Mouse (Mus musculus) heart, postnatal 25 days (tissue): ENCODE data around the gene Cdkn2d. TPM values are rescaled to one million over a fixed set of nuclear protein-coding genes. Genes with fewer than 3 reads are reported as not detected.
"Not testable (repeated sequence)": the region's sequence is repeated elsewhere in the genome, so short reads cannot be mapped to it uniquely, and the experiment has no call there.

Experiments used
- DNase-seq: peaks from one replicate; pipeline ENCODE4 v3.0.0; 2022; ENCODE audit warnings: low spot score
- intact Hi-C: fragments of 180-260 bp; cut with DNase I; formaldehyde crosslinking; loops from one replicate; pipeline ENCODE4 v1.15.1; 2025
- total RNA-seq, 2 experiments: library from RNA; stranded (reverse); gene quantifications; 2 replicates each; pipeline ENCODE4 v1.2.3; 2021

Gene Cdkn2d
- total RNA-seq, 2 experiments from 2014 or later = 15.1 to 16.8 TPM

- DNase-seq = no peak
- intact Hi-C loops = no loop called here
These were observed 7.6 kb downstream of the Cdkn2d start for GRCm38 (mm10) chr9:21283591-21283990.

DNA sequence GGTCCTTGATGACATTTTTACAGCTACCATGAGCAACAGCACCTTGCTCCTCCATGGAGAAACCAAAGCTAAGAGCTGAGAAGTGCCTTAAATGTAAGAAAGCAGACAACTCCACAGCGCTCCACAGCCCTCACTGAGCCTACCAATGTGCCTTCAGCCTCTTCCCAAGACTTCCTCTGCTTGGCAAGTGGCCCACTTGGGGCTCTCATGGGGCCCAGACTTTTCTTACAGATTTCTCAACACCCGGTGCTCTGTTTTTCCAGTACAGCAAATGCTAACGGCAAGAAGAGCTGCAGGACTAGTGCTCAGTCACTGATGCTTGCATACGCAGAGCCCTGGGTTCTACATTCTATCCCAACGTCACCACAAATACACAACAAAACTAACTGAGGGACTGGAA, 13.4 kb downstream of the Cdkn2d start:
- no peak for DNase-seq
- intact Hi-C loops = no loop called here

- DNase-seq = no peak
- intact Hi-C loops = no loop called here
These were observed 14.9 kb downstream of the Cdkn2d start for GRCm38 (mm10) chr9:21276307-21276706.

DNA sequence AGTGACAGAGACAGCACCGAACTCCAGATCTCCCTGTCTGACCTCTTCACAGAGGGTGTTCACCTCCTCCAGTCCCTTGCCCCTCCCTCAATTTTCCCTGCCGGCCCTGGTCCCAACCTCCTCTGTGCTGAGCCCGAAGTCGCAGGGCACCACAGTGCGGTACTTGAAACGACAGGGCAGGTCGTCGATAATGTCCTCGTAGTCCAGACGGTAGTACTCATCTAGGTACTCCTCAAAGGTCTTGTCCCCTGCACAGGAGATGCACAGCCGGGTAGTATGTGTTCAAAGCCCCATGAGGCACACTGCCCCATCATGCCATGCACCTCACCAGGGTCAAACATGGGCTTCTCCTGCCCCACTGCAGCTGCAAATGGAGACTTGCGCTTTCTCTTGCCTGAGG, 15.5 kb downstream of the Cdkn2d start:
- no peak for DNase-seq
- intact Hi-C loops = no loop called here

GRCm38 (mm10) chr9:21275013-21275710, 16.0 kb downstream of the Cdkn2d start:
- DNase-seq = no peak
- intact Hi-C loops = no loop called here

DNA sequence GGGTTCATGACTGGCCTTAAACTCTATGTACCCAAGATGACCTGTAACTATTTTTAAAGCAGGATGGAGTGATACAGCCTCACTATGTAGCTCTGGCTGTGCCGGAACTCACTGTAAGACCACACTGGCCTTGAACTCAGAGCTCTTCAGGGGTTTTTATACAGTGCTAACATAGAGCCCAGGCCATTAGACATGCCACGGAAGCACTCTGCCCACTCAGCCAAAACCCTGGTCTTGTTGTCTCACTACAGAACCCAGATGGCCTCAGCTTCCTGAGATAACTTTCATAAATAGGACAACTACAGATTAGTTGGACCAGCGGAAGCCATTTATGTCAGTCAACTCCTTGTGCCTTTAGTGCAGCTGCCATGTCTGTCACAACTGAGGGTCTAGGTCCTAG, 16.9 kb downstream of the Cdkn2d start:
- intact Hi-C loops = no loop called here
- DNase-seq = no peak

- intact Hi-C loops = no loop called here
- no peak for DNase-seq
These were observed 17.5 kb downstream of the Cdkn2d start for GRCm38 (mm10) chr9:21273520-21274228.

- DNase-seq = no peak
- intact Hi-C loops = no loop called here
These were observed 18.1 kb downstream of the Cdkn2d start for GRCm38 (mm10) chr9:21273094-21273493.

GRCm38 (mm10) chr9:21272391-21272790, 18.8 kb downstream of the Cdkn2d start:
- no peak for DNase-seq
- intact Hi-C loops = no loop called here

DNA sequence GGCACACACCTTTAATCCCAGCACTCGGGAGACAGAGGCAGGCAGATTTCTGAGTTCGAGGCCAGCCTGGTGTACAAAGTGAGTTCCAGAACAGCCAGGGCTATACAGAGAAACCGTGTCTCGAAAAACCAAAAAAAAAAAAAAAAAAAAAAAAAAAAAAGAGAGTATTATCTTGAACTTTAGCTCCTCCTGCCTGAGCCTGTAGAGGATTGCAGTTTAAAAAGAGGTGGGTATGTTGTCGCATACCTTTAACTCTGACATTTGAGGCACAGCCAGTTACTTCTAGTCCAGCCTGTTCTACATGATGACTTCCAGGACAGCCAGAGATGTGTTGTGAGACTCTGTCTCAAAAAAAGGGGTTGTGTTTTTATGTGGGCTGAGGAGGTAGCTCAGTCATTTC, 21.6 kb downstream of the Cdkn2d start:
- intact Hi-C loops = not testable (repeated sequence)

DNA sequence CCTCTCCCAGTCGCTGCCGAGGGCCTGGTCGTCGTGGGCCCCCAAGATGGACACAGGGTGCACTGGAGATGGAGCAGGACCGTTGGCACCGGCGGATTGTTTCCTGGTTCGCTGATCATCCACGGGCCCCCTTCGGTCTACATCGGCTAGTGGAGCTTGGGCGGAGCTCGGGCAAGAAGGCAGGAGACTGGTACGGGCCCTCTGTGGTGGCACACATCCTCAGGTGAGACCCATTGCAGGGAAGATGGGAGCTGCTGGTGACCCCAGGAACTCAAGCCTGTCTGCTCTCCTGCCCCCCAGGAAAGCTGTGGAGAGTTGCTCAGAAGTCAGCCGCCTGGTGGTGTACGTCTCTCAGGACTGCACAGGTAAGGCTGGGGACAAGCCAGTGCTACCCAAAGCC, 22.9 kb downstream of the Cdkn2d start:
- intact Hi-C loops = no loop called here
- no peak for DNase-seq

More for the DNA sequence above, 21.6 kb downstream of the Cdkn2d start:
- not testable (repeated sequence) for DNase-seq

- no peak for DNase-seq
- intact Hi-C loops = no loop called here
These were observed 24.3 kb downstream of the Cdkn2d start for GRCm38 (mm10) chr9:21266889-21267288.

DNA sequence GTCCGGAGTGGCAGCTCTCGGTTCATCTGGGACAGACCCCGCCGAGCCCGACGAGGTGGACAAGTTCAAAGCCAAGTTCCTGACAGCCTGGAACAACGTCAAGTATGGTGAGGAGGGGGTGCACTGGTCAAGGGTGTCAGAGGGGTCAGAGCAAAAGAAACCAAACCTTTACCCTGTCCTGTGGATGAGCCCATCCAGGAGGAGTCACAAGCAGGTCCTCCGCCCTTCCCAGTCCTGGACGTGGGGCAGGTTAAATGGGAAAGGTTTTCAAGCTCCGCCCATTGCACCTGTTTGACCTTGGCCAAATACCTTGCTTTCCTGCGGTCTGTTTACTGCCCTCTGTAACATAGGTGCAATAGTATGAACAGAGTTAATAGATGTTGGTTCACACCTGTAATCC, 25.6 kb downstream of the Cdkn2d start:
- intact Hi-C loops = loop anchor here (2.0 kb wide), 1 partner anchor 21 kb away; the partner anchor contains the start of gene Kri1
- DNase-seq = no peak

GRCm38 (mm10) chr9:21265000-21265561, 26.1 kb downstream of the Cdkn2d start, which contains the start of gene Atg4d:
TSS of gene Atg4d (plus strand) at chr9:21265293.
- intact Hi-C loops = loop anchor here (2.0 kb wide), 1 partner anchor 22 kb away; the partner anchor contains the start of gene Kri1
- DNase-seq = peak; percentile 99

GRCm38 (mm10) chr9:21264272-21264999, 26.8 kb downstream of the Cdkn2d start:
- no peak for DNase-seq
- intact Hi-C loops = loop anchor here (2.0 kb wide), 1 partner anchor 22 kb away; the partner anchor contains the start of gene Kri1

GRCm38 (mm10) chr9:21261831-21262230, 29.4 kb downstream of the Cdkn2d start:
- intact Hi-C loops = no loop called here
- DNase-seq = no peak

- no peak for DNase-seq
- intact Hi-C loops = no loop called here
These were observed 30.6 kb downstream of the Cdkn2d start for GRCm38 (mm10) chr9:21260491-21261040.

GRCm38 (mm10) chr9:21256349-21256748, 34.9 kb downstream of the Cdkn2d start:
- DNase-seq, intact Hi-C loops: not testable (repeated sequence)

DNA sequence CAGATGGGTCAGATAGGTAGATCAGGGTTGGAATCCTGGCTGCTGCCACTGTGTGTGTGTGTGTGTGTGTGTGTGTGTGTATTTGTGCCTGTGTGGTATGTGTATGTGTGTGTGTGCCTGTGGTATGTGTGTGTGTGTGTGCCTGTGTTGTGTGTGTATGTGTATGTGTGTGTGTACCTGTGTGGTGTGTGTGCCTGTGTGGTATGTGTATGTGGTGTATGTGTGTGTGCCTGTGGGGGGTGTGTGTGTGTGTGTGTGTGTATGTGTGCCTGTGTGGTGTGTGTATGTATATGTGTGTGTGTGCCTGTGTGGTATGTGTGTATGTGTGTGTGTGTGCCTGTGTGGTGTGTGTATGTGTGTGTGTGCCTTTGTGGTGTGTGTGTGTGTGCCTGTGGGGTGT, 36.5 kb downstream of the Cdkn2d start:
- intact Hi-C loops = no loop called here
- no peak for DNase-seq
